Mouse (Mus musculus) forebrain, embryonic 16.5 days (tissue): Measurements from ENCODE around the gene Slc26a1. TPM values are rescaled to one million over a fixed set of nuclear protein-coding genes. Genes with fewer than 3 reads are reported as not detected.

Experiments
- ATAC-seq: fragments of 200-750 bp; cut with Nextera tagmentation; 2 replicates; pipeline ENCODE4 v1.8.0; 2017; ENCODE audit warnings: mild to moderate bottlenecking, moderate library complexity
- H3K27ac ChIP-seq: fragments of 300-500 bp; sonication (generic); 2 replicates; pipeline ENCODE4 v1.5.1; 2014; ENCODE audit warnings: low read length, control low read depth
- H3K27me3 ChIP-seq: fragments of 300-500 bp; sonication (generic); replicated peaks from 2 replicates; pipeline ENCODE4 v1.6.1; 2014; ENCODE audit warnings: low read length; ENCODE audit not compliant: control insufficient read depth, insufficient read depth
- H3K36me3 ChIP-seq: fragments of 300-500 bp; sonication (generic); 2 replicates; pipeline ENCODE4 v1.6.1; 2014; ENCODE audit not compliant: control insufficient read depth, insufficient read depth
- H3K4me1 ChIP-seq: fragments of 300-500 bp; sonication (generic); replicated peaks from 2 replicates; pipeline ENCODE4 v1.6.1; 2014; ENCODE audit warnings: low read length; ENCODE audit not compliant: control insufficient read depth, insufficient read depth
- H3K4me2 ChIP-seq: fragments of 300-500 bp; sonication (generic); 2 replicates; pipeline ENCODE4 v1.6.1; 2014; ENCODE audit warnings: mild to moderate bottlenecking, low read length, control low read depth
- H3K4me3 ChIP-seq: fragments of 300-500 bp; sonication (generic); replicated peaks from 2 replicates; pipeline ENCODE4 v1.5.1; 2014; ENCODE audit warnings: mild to moderate bottlenecking, low read length, control low read depth
- H3K9ac ChIP-seq: fragments of 300-500 bp; sonication (generic); replicated peaks from 2 replicates; pipeline ENCODE4 v1.6.1; 2014; ENCODE audit warnings: low read depth, low read length, control low read depth
- H3K9me3 ChIP-seq: fragments of 300-500 bp; sonication (generic); 2 replicates; pipeline ENCODE4 v1.6.1; 2016; ENCODE audit warnings: low read length; ENCODE audit not compliant: control insufficient read depth
- WGBS: fragments of 180-500 bp; shearing (Covaris S2); extraction: QIAGEN DNeasy Blood & Tissue Kit; methylation state at CpG from one replicate; pipeline ENCODE4 v1.1.7; 2014; 5-methylcytosine and 5-hydroxymethylcytosine counted together
- polyA plus RNA-seq: library from polyadenylated mRNA; unstranded; fragments of >200 nt; fragmentation: Nextera tagmentation; extraction: Ambion mirVana; gene quantifications from 2 replicates; pipeline ENCODE4 v1.2.1, GENCODE M21; 2015

Gene Slc26a1
- polyA plus RNA-seq, 1 experiment from 2014 or later: 2.3 TPM

- no peak for ATAC-seq
- WGBS: 72% methylated on average over 6 of the region's 6 CpGs
Observed at GRCm38 (mm10) chr5:108708981-108709731, 33.8 kb upstream of the Slc26a1 start.

GRCm38 (mm10) chr5:108708419-108708818 lies 33.0 kb upstream of the Slc26a1 start:
- no peak overlapping the region for H3K4me3 ChIP-seq
- H3K36me3 ChIP-seq: no peaks in the 10 kb centered on the region
- no peak overlapping the region for H3K9ac ChIP-seq
- no peaks in the 10 kb centered on the region for H3K9me3 ChIP-seq
- ATAC-seq: no peak
- WGBS: 85% methylated on average over 1 of the region's 1 CpGs
- H3K4me1 ChIP-seq: no peaks in the 10 kb centered on the region
- H3K27ac ChIP-seq: no peak overlapping the region
- H3K27me3 ChIP-seq: no peaks in the 10 kb centered on the region
- no peak overlapping the region for H3K4me2 ChIP-seq

More at GRCm38 (mm10) chr5:108708981-108709731, 33.8 kb upstream of the Slc26a1 start:
- Histone ChIP-seq H3K4me2 (no peak overlapping the region), H3K4me3 (no peak overlapping the region), H3K9me3 (no peaks in the 10 kb centered on the region), H3K4me1 (peaks cover 3% of the 10 kb centered on the region; the same call in 1 of the 2 replicates), H3K27me3 (no peaks in the 10 kb centered on the region), H3K36me3 (no peaks in the 10 kb centered on the region), H3K27ac (no peak overlapping the region), H3K9ac (no peak overlapping the region)

- no peak for ATAC-seq
- Histone ChIP-seq H3K9me3 (no peaks in the 10 kb centered on the region), H3K27me3 (no peaks in the 10 kb centered on the region), H3K4me1 (no peaks in the 10 kb centered on the region), H3K36me3 (no peaks in the 10 kb centered on the region), H3K4me3 (no peak overlapping the region), H3K4me2 (no peak overlapping the region), H3K9ac (no peak overlapping the region), H3K27ac (no peak overlapping the region)
- WGBS: 83% methylated on average over 2 of the region's 2 CpGs
Observed at GRCm38 (mm10) chr5:108707758-108708157, 32.4 kb upstream of the Slc26a1 start.

- Histone ChIP-seq H3K27me3 (no peaks in the 10 kb centered on the region), H3K36me3 (no peaks in the 10 kb centered on the region), H3K9me3 (no peaks in the 10 kb centered on the region), H3K9ac (no peak overlapping the region), H3K4me1 (no peaks in the 10 kb centered on the region), H3K4me2 (no peak overlapping the region), H3K4me3 (no peak overlapping the region), H3K27ac (no peak overlapping the region)
- no peak for ATAC-seq
- 81% methylated on average over 12 of the region's 12 CpGs for WGBS
Observed at GRCm38 (mm10) chr5:108703754-108704626, 28.6 kb upstream of the Slc26a1 start.

GRCm38 (mm10) chr5:108701341-108702021 lies 26.1 kb upstream of the Slc26a1 start:
- Histone ChIP-seq H3K27ac (no peak overlapping the region), H3K4me1 (peaks cover 6% of the 10 kb centered on the region), H3K36me3 (no peaks in the 10 kb centered on the region), H3K27me3 (no peaks in the 10 kb centered on the region), H3K4me3 (no peak overlapping the region), H3K9me3 (no peaks in the 10 kb centered on the region), H3K9ac (no peak overlapping the region), H3K4me2 (no peak overlapping the region)
- no peak for ATAC-seq
- 67% methylated on average over 10 of the region's 10 CpGs for WGBS

GRCm38 (mm10) chr5:108700346-108700745 lies 25.0 kb upstream of the Slc26a1 start:
- H3K4me2 ChIP-seq: no peak overlapping the region
- H3K4me3 ChIP-seq: no peak overlapping the region
- no peaks in the 10 kb centered on the region for H3K36me3 ChIP-seq
- WGBS: 68% methylated on average over 3 of the region's 3 CpGs
- H3K4me1 ChIP-seq: peaks cover 6% of the 10 kb centered on the region
- H3K9ac ChIP-seq: no peak overlapping the region
- no peaks in the 10 kb centered on the region for H3K27me3 ChIP-seq
- no peak overlapping the region for H3K27ac ChIP-seq
- no peaks in the 10 kb centered on the region for H3K9me3 ChIP-seq
- ATAC-seq: no peak

- Histone ChIP-seq H3K9ac (no peak overlapping the region), H3K4me1 (peaks cover 23% of the 10 kb centered on the region), H3K27me3 (no peaks in the 10 kb centered on the region; the same call in 1 of the 2 replicates), H3K4me2 (no peak overlapping the region), H3K36me3 (no peaks in the 10 kb centered on the region), H3K9me3 (no peaks in the 10 kb centered on the region), H3K27ac (no peak overlapping the region), H3K4me3 (no peak overlapping the region)
- WGBS: 14% methylated on average over 4 of the region's 4 CpGs
- ATAC-seq: no peak
Observed at GRCm38 (mm10) chr5:108697341-108697753, 22.0 kb upstream of the Slc26a1 start.

GRCm38 (mm10) chr5:108696542-108696941 lies 21.2 kb upstream of the Slc26a1 start:
- no peak overlapping the region for H3K27ac ChIP-seq
- no peak for ATAC-seq

GRCm38 (mm10) chr5:108695861-108696260 lies 20.5 kb upstream of the Slc26a1 start:
- no peak for ATAC-seq
- H3K9me3 ChIP-seq: no peaks in the 10 kb centered on the region
- H3K9ac ChIP-seq: no peak overlapping the region
- H3K27me3 ChIP-seq: no peaks in the 10 kb centered on the region; the same call in 1 of the 2 replicates
- peaks cover 26% of the 10 kb centered on the region for H3K4me1 ChIP-seq
- 89% methylated on average over 10 of the region's 12 CpGs for WGBS
- no peak overlapping the region for H3K27ac ChIP-seq
- H3K4me2 ChIP-seq: no peak overlapping the region
- H3K4me3 ChIP-seq: no peak overlapping the region
- no peaks in the 10 kb centered on the region for H3K36me3 ChIP-seq

More at GRCm38 (mm10) chr5:108696542-108696941, 21.2 kb upstream of the Slc26a1 start:
- Histone ChIP-seq H3K4me3 (no peak overlapping the region), H3K27me3 (no peaks in the 10 kb centered on the region; the same call in 1 of the 2 replicates), H3K4me2 (no peak overlapping the region), H3K9me3 (no peaks in the 10 kb centered on the region), H3K36me3 (no peaks in the 10 kb centered on the region), H3K9ac (no peak overlapping the region), H3K4me1 (peaks cover 26% of the 10 kb centered on the region)
- 80% methylated on average over 3 of the region's 3 CpGs for WGBS
